Mouse (Mus musculus): ENCODE measurements around the gene Flywch1. TPM values are rescaled to one million over a fixed set of nuclear protein-coding genes. Genes with fewer than 3 reads are reported as not detected.
"Not testable (repeated sequence)": the region's sequence is repeated elsewhere in the genome, so short reads cannot be mapped to it uniquely, and the experiment has no call there.

The Flywch1 gene
- total RNA-seq, 2 experiments from 2014 or later: 87.6 to 92.3 TPM

- intact Hi-C loops (cut with DNase I): no loop called here
- DNase-seq: no peak
Observed at GRCm38 (mm10) chr17:23783352-23783751, 11.9 kb upstream of the Flywch1 start.

- intact Hi-C loops (cut with DNase I): loop anchor here (10.0 kb wide), 1 partner anchor 186 kb away; no protein-coding TSS in a partner anchor
- no peak for DNase-seq
Observed at GRCm38 (mm10) chr17:23778447-23778846, 7.0 kb upstream of the Flywch1 start.

- intact Hi-C loops (cut with DNase I): loop anchor here (10.0 kb wide), 1 partner anchor 188 kb away; no protein-coding TSS in a partner anchor
- no peak for DNase-seq
Observed at GRCm38 (mm10) chr17:23777141-23777540, 5.7 kb upstream of the Flywch1 start.

DNA sequence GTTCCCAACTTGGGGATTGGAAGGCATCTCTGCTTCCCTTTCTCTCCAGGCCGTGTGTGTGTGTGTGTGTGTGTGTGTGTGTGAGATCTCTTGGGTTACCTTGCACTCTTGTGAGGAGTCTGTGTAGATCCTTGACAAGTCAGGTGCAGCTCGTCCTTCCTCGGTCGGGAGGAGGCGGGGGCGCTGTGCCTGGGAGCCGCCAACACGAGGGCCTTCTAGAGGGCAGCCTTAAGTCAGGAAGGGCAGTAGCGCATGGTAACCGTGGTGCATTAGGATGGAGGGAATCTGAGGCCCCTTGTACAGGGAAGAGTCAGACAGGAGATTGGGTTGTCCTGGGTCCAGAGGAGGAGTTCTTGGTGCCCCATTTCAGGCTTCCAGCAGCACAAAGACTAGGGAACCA lies 4.8 kb upstream of the Flywch1 start:
- DNase-seq: no peak
- intact Hi-C loops (cut with DNase I): loop anchor here (10.0 kb wide), 1 partner anchor 189 kb away; no protein-coding TSS in a partner anchor

GRCm38 (mm10) chr17:23774090-23774489 lies 2.7 kb upstream of the Flywch1 start:
- intact Hi-C loops (cut with DNase I): loop anchor here (10.0 kb wide), 1 partner anchor 191 kb away; no protein-coding TSS in a partner anchor
- DNase-seq: peak; percentile 83

DNA sequence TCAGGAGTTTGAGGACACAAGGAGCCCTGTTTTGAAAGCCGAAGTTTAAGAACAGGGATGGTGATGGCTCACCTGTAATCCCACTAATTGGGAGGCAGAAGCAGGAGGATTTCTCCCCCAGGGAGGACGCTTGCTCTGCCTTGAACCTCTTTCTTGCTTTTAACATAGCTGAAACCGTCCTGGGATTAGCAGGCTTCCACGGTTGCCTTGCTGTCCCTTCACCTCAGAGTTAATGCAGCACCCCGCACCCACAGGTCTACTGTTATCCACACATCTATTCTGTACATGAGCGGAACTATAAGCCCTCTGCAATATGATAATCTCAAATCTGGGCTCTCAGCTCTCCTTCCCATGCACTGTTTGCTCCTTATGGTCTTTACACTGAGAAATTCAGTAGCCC lies 2.3 kb upstream of the Flywch1 start:
- intact Hi-C loops (cut with DNase I): loop anchor here (10.0 kb wide), 1 partner anchor 191 kb away; no protein-coding TSS in a partner anchor
- no peak for DNase-seq

GRCm38 (mm10) chr17:23772219-23772556 lies 786 bp upstream of the Flywch1 start:
- not testable (repeated sequence) for DNase-seq
- intact Hi-C loops (cut with DNase I): loop anchor here (10.0 kb wide), 1 partner anchor 193 kb away; no protein-coding TSS in a partner anchor

GRCm38 (mm10) chr17:23770896-23771283 lies 512 bp downstream of the Flywch1 start:
- intact Hi-C loops (cut with DNase I): loop anchor here (10.0 kb wide), 1 partner anchor 194 kb away; no protein-coding TSS in a partner anchor
- no peak for DNase-seq

GRCm38 (mm10) chr17:23770493-23770892 lies 909 bp downstream of the Flywch1 start:
- intact Hi-C loops (cut with DNase I): loop anchor here (10.0 kb wide), 1 partner anchor 194 kb away; no protein-coding TSS in a partner anchor
- DNase-seq: no peak

DNA sequence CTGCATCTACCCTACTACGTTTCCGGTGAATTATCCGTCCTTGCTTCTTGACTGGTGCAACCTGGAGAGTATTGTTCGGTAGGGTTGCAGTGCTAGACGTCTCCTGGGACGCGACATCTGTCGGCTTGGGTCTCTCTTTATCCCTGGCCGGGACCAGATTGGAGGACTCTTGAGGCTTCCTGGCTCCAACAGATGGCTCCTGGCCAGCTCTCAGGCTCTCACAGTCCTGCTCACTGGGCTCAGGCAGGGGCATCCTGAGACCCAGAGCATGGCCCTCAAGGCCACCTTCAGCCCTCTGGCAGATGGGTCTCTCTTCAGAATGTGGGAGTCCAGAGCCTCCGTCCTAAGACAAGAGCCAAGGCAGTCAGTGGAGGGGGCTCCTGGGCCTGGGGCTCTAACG lies 8.4 kb downstream of the Flywch1 start:
- peak; percentile 57 for DNase-seq

DNA sequence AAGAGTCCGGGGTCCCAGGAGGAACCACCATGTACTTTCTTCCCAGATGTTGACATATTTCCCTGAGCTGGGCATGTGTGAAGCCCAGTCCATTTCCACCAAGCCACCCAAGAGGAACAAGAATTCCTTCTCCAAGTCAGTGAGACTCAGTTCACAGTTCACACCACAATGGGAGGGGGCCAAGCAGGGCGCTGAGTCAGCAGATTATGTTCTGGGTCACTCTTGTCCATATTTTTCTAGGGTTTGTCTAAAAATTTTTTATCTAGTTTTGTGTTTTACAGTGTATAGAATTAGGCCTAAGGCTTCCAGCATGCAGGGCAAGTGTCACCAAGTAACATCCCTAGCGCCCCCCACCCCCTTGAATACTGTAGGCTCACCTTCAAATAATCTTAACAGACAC lies 10.2 kb downstream of the Flywch1 start:
- intact Hi-C loops (cut with DNase I): no loop called here
- DNase-seq: no peak

More for the DNA sequence above, 8.4 kb downstream of the Flywch1 start:
- intact Hi-C loops (cut with DNase I): no loop called here

GRCm38 (mm10) chr17:23760231-23760630 lies 11.2 kb downstream of the Flywch1 start:
- intact Hi-C loops (cut with DNase I): no loop called here
- DNase-seq: no peak

DNA sequence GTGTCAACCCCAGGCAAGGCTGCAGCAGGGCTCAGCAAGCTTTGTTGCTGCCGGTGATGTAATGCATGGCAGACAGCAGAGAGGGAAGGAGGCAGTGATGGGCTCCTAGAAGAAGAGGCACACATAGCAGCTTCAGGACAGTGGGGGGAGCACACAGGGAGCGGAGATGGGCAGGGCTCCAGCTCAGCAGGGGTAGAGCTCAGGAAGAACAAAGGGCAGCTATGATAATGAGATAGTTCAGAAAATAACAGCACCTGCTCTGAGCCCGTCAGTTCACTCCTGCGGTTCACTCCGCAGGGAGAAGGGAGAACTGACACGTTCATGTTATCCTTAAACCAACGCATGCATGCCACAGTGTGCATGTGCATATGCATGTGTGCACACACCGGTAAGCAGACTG lies 12.6 kb downstream of the Flywch1 start:
- DNase-seq: no peak
- intact Hi-C loops (cut with DNase I): no loop called here

DNA sequence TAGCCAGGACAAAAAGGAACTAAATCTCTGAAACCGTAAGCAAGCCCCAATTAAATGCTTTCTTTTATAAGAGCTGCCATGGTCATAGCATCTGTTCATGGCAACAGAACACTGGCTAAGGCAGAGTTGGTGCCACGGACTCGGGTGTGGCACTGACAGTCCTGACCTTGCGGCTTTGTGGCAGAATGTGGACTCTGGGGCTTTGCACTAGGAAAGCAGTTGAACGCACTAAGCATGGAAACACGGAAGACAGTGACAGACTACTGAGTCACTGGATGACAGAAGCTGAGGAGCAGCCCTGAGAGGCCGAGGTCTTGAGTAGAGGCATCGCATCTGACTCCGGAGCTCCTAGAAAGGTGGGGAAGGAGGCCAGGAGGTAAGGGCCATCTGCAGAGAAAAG lies 13.8 kb downstream of the Flywch1 start:
- DNase-seq: no peak
- intact Hi-C loops (cut with DNase I): no loop called here

DNA sequence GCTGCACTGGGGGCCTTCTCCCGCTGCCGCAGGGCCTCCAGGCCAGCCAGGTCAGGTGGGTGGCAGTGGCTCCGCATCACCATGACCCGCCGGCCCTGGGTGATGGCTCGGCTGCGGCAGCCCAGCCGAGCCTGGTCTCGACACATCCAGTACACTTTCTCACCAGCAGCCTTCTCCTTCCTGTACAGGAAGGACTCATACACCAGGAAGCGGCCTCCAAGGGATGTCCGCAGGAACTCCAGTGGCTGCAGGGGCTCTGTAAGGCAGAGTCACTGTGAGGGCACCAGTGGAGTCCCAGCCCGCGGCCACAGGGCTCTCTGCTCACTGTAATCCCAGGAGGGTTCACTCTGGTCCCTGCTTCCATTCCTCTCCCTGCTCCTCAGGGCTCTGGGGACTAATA lies 15.7 kb downstream of the Flywch1 start:
- intact Hi-C loops (cut with DNase I): no loop called here
- no peak for DNase-seq

- no peak for DNase-seq
- intact Hi-C loops (cut with DNase I): no loop called here
Observed at GRCm38 (mm10) chr17:23749400-23750191, 21.8 kb downstream of the Flywch1 start.

DNA sequence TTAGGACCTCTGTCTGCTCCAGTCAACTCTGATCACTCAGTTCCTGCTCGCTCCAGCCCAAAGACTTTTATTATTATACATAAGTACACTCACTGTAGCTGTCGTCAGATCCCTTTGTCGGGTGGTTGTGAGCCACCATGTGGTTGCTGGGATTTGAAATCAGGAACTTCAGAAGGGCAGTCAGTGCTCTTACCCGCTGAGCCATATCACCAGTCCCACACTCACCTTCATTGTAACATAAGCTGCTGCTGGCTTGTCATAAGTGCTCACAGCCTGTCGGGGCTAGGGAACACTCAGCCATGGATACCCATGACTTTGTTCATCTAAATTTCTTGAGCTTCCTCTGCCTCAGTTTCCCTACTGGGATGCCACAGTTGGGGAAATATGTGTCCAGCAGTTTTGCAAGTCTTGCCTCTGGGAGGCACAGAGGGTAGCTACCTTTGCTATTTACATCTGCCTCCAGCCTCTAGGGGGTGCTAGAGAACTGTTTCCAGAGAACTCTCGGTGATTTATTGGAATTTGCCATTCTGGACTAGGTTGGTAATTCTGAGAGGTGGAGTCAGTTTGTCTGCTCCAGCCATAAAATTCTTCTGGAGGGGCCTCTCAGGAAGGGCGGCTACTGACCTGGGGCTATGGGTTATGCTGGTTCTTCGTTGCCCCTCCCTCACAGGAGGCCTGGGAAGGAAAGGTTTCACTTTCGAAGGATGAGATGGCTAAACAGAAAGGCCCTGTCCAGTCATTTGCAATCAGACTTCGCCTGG lies 22.6 kb downstream of the Flywch1 start:
- intact Hi-C loops (cut with DNase I): no loop called here

DNA sequence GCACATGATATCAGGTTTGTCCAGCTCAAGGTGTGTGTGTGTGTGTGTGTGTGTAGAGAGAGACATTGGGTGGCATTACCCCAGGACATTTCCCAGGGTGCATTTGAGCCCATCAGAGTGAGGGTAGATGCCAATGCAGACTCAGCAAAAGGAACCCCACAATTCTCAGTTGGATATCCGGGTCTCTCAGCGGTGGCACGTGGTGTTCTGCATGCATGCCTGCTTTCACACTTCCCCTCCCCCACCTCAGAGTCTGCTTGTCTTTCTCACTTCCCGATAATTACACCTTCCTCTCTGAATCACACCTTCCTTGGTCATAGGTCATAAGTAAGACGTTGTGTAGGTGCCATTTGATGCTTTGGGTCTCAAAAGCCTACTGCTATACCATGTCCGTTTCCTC lies 23.4 kb downstream of the Flywch1 start:
- no peak for DNase-seq
- intact Hi-C loops (cut with DNase I): no loop called here

More for the DNA sequence above, 22.6 kb downstream of the Flywch1 start:
- DNase-seq: peak; percentile 57

DNA sequence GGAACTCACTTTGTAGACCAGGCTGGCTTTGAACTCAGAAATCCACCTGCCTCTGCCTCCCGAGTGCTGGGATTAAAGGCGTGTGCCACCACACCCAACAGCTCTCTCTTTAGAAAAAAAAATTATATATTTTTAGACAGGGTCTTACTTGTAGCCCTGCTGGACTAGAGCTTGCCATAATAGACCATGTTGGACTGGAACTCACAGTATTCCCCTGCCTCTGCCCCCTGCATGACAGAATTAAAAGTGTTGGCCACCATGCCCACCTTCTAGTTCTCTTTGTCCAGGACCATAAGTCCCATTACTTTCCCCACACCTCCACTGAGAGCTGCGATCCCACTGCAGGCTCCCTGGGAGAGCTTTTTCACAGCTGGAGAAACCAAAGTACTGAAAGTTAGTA lies 23.9 kb downstream of the Flywch1 start:
- intact Hi-C loops (cut with DNase I): no loop called here
- DNase-seq: no peak

DNA sequence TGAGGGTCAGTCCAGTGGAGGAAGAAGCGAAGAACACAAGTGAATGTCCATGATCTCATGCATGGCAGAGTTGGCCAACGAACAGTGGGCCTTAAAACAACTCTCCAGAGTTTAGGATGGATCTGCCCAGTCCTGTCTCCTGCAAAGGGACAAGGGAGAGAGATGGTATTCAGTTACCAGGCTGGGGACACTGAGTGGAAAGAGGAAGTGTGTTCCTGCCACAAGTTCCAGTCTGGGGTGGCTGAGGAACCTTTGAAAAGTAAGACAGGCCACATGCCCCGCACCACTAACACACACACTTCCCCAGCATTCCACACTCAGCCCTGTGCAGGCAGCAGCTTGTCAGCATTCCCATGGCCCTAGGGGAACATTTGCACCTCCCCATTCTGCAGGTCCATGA lies 24.6 kb downstream of the Flywch1 start:
- intact Hi-C loops (cut with DNase I): no loop called here
- no peak for DNase-seq

DNA sequence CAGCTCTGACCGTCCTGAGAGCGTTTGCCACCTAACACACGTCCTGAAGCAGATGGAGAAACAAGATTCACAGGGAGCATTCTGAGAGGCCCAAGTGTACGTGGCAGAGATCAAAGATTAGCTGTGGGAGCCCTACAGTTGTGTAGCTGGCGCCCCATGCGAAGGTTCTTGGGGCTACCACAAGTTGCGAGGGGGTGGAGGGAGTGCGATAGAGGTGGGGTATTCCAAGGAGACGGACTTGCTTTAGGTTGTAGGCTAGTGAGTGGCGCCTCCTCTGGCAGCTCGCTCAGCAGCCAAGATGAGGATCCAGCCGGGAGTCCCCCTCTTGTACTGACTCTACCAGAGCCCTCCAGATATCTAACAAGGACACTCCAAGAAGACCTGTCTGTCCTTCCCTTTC lies 25.1 kb downstream of the Flywch1 start:
- intact Hi-C loops (cut with DNase I): no loop called here
- no peak for DNase-seq

Measured in left cerebral cortex, postnatal 4 days (tissue).